Mouse (Mus musculus): ENCODE results near the gene Aplp2. TPM values are rescaled to one million over a fixed set of nuclear protein-coding genes. Genes with fewer than 3 reads are reported as not detected.
A peak's percentile ranks its signal among the peaks of the same experiment; 100 is the strongest.

Gene Aplp2
- polyA plus RNA-seq, 1 experiment from 2014 or later: 336 TPM

DNA sequence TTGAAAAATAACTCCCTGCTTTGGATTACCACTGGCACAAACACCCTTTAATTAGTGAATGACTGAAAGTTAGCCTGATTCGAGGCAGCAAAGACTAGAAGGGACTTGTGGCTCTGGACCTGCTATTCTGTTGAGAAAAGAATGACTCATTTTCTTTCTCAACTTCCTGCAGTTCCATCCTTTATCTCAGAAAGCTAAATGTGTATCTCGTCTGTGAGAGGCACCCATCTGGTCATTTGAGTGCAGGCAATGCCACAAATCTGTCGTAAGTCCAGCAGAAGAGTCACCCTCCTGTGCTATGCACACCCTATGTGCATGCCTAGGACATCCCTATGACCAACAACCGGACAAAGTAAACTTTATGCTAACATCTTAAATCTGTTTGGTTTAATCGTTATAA, 78.5 kb downstream of the Aplp2 start:
- Histone ChIP-seq H3K9ac (no peak overlapping the region), H3K36me3 (no peaks in the 10 kb centered on the region), H3K4me2 (no peak overlapping the region), H3K27me3 (peaks cover 75% of the 10 kb centered on the region), H3K27ac (no peak overlapping the region), H3K4me3 (replicated peaks) (no peak overlapping the region), H3K4me1 (peaks cover 21% of the 10 kb centered on the region), H3K9me3 (replicated peaks) (no peaks in the 10 kb centered on the region)
- no peak for ATAC-seq (replicated peaks; ENCODE audit: low FRiP score)
- WGBS: 74% methylated on average over 5 of the region's 5 CpGs

GRCm38 (mm10) chr9:31131205-31131968, 80.2 kb downstream of the Aplp2 start, which contains the start of gene St14:
Gene St14 (minus strand): TSS chr9:31131853.
- WGBS: under 1% methylated on average over 74 of the region's 74 CpGs
- H3K36me3 ChIP-seq: no peaks in the 10 kb centered on the region
- H3K27me3 ChIP-seq: peaks cover 75% of the 10 kb centered on the region

DNA sequence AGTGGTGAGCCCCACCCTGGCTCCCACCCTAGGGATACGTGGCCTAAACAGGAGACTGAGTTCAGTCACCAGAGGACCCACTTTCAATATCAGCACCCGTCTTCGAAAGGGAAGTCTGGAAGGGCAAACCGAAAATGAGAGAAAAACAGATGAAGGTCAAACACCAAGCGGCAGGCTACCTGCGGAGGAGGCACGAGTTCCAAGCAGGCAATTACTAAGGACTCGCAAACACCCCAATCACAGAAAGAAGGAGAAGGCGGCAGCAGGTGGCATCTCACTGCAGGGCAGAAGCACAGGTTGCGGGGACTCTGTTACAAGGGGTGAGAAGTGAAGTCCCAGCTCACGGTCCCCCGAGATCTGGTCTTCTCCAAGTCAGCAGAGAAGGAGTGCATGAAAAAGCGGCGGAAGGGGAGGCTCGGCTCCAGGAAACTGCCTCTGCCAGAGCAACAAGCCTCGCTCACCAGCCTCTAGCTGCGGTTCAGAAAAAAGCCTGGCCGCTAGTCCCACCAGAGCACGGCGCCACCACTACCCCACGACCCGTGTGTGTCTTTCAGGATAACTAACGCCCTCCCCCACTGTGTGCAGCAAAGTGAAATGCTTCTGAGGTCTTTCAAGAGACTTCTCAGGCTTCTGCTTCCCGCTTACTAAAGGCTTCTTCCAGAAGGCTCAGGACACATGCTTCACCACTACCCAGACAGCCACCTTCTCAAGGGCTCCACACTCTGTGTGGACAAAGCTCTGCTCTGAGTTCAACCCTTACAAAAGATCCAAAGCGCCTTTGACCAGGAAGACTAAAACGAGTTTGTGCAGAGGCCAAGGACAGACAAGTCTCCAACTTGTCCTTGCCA, 81.0 kb downstream of the Aplp2 start:
- Histone ChIP-seq H3K4me1 (peaks cover 21% of the 10 kb centered on the region), H3K27me3 (peaks cover 73% of the 10 kb centered on the region), H3K27ac (peak overlapping the region; percentile 19; the same call in 1 of the 2 replicates), H3K36me3 (no peaks in the 10 kb centered on the region), H3K4me3 (replicated peaks) (peak overlapping the region; percentile 59), H3K9me3 (replicated peaks) (no peaks in the 10 kb centered on the region), H3K4me2 (peak overlapping the region; percentile 93), H3K9ac (peak overlapping the region; percentile 61)
- 6% methylated on average over 26 of the region's 26 CpGs for WGBS
- ATAC-seq (replicated peaks; ENCODE audit: low FRiP score): no peak; the same call in 1 of the 2 replicates

More at GRCm38 (mm10) chr9:31131205-31131968, 80.2 kb downstream of the Aplp2 start, which contains the start of gene St14:
- H3K9me3 ChIP-seq (replicated peaks): no peaks in the 10 kb centered on the region
- H3K27ac ChIP-seq: peak within 1 kb of the TSS; percentile 38; the same call in 1 of the 2 replicates
- peak within 1 kb of the TSS; percentile 93 for H3K4me2 ChIP-seq
- peak; percentile 86 for ATAC-seq (replicated peaks; ENCODE audit: low FRiP score)
- peak within 1 kb of the TSS; percentile 61 for H3K9ac ChIP-seq
- H3K4me1 ChIP-seq: peaks cover 21% of the 10 kb centered on the region
- H3K4me3 ChIP-seq (replicated peaks): peak within 1 kb of the TSS; percentile 59

- no peaks in the 10 kb centered on the region for H3K9me3 ChIP-seq (replicated peaks)
- H3K36me3 ChIP-seq: no peaks in the 10 kb centered on the region
- WGBS: 43% methylated on average over 8 of the region's 8 CpGs
- ATAC-seq (replicated peaks; ENCODE audit: low FRiP score): no peak
- H3K4me1 ChIP-seq: peaks cover 21% of the 10 kb centered on the region
- no peak overlapping the region for H3K9ac ChIP-seq
- H3K27me3 ChIP-seq: peaks cover 66% of the 10 kb centered on the region
- H3K4me2 ChIP-seq: peak overlapping the region; percentile 93
- peak overlapping the region; percentile 59 for H3K4me3 ChIP-seq (replicated peaks)
- H3K27ac ChIP-seq: no peak overlapping the region
Measured at GRCm38 (mm10) chr9:31129956-31130355, 81.7 kb downstream of the Aplp2 start.

DNA sequence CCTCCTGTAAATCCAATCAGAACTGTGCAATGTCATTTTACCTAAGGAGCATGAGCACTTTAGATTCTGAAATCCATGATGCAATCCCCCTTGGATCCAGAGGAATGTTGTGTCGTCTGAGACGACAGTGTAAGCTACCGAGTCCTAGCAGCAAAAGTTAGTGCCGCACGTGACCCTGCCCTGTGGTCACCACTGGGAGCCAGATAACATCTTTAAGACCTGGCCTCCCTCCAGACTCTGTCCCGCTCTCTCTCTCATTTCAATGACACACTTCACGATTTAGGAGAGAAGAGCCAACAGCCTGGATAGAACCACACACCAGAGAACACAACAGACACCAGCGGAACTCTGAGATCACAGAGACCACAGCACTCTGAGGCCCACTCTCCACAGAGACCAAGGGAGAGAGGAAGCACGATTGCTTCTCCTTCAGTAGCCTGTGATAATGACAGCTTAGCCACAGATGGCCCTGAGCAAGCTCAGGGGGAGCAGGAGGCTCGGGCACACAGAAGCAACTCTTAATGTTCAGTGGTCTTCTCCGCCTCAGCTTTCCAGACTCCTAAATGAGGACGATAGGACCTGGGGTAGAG, 83.6 kb downstream of the Aplp2 start:
- Histone ChIP-seq H3K27ac (no peak overlapping the region), H3K4me2 (no peak overlapping the region), H3K36me3 (no peaks in the 10 kb centered on the region), H3K4me3 (replicated peaks) (no peak overlapping the region), H3K4me1 (peaks cover 21% of the 10 kb centered on the region), H3K9ac (no peak overlapping the region), H3K27me3 (peaks cover 47% of the 10 kb centered on the region), H3K9me3 (replicated peaks) (no peaks in the 10 kb centered on the region)
- no peak for ATAC-seq (replicated peaks; ENCODE audit: low FRiP score)
- WGBS: 55% methylated on average over 12 of the region's 12 CpGs

GRCm38 (mm10) chr9:31126079-31126478, 85.5 kb downstream of the Aplp2 start:
- no peak overlapping the region for H3K4me2 ChIP-seq
- H3K9ac ChIP-seq: no peak overlapping the region
- H3K4me1 ChIP-seq: peaks cover 14% of the 10 kb centered on the region
- no peak overlapping the region for H3K4me3 ChIP-seq (replicated peaks)
- H3K9me3 ChIP-seq (replicated peaks): no peaks in the 10 kb centered on the region
- ATAC-seq (replicated peaks; ENCODE audit: low FRiP score): no peak
- WGBS: 91% methylated on average over 7 of the region's 7 CpGs
- peaks cover 28% of the 10 kb centered on the region for H3K27me3 ChIP-seq
- H3K36me3 ChIP-seq: no peaks in the 10 kb centered on the region
- no peak overlapping the region for H3K27ac ChIP-seq

DNA sequence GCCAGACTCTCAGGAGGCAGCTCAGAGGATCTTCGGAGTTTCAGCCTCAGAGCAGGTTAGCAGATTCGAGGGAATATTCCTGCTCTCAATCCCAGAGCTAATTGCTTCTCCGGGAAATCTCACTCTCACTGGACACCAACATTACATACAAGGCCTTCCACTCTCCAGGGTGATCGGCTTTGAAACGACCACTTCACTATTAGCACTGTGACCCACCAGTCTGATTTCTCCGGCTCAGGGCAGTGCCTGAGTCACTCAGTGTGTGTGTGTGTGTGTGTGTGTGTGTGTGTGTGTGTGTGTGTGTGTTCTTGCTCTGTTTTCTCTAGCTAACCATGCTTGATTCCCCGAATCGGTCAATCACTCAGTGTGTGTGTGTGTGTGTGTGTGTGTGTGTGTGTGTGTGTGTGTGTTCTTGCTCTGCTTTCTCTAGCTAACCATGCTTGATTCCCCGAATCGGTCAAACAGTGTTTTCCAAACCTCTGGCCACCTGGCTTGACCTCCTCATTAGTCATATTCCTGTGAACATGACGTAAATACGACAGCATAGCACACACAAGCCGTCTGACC, 89.1 kb downstream of the Aplp2 start:
- H3K27me3 ChIP-seq: no peaks in the 10 kb centered on the region
- H3K27ac ChIP-seq: no peak overlapping the region
- H3K9me3 ChIP-seq (replicated peaks): no peaks in the 10 kb centered on the region
- no peaks in the 10 kb centered on the region for H3K36me3 ChIP-seq
- WGBS: 60% methylated on average over 13 of the region's 13 CpGs
- no peak overlapping the region for H3K9ac ChIP-seq
- H3K4me1 ChIP-seq: peaks cover 33% of the 10 kb centered on the region
- H3K4me2 ChIP-seq: no peak overlapping the region
- no peak overlapping the region for H3K4me3 ChIP-seq (replicated peaks)
- ATAC-seq (replicated peaks; ENCODE audit: low FRiP score): no peak

DNA sequence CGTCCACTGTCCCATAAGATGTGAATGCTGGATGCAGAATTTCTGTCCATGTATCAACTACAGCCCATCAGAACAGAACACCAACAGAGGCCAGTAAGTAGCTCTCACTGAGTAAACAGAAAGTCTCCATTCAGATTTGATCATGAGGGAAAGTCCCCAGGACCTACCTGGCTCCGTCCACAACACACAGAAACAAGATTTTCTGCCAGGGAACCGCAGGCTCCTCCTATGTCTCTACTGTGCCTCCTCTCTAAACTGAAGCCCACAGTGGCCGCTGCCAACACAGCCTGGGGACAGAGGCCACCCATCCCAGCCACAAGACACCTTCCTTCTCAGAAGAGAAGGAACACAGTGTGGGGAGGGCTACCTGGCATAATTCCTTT, 91.1 kb downstream of the Aplp2 start:
- ATAC-seq (replicated peaks; ENCODE audit: low FRiP score): no peak
- Histone ChIP-seq H3K27ac (peak overlapping the region; percentile 29; the same call in 1 of the 2 replicates), H3K4me1 (peaks cover 39% of the 10 kb centered on the region), H3K9me3 (replicated peaks) (no peaks in the 10 kb centered on the region), H3K9ac (no peak overlapping the region), H3K4me2 (peak overlapping the region; percentile 29), H3K27me3 (no peaks in the 10 kb centered on the region), H3K36me3 (no peaks in the 10 kb centered on the region), H3K4me3 (replicated peaks) (no peak overlapping the region)
- 27% methylated on average over 4 of the region's 4 CpGs for WGBS

GRCm38 (mm10) chr9:31119882-31120532, 91.6 kb downstream of the Aplp2 start:
- no peaks in the 10 kb centered on the region for H3K36me3 ChIP-seq
- no peaks in the 10 kb centered on the region for H3K27me3 ChIP-seq
- H3K4me3 ChIP-seq (replicated peaks): no peak overlapping the region
- H3K4me1 ChIP-seq: peaks cover 39% of the 10 kb centered on the region
- H3K9me3 ChIP-seq (replicated peaks): no peaks in the 10 kb centered on the region
- peak overlapping the region; percentile 29 for H3K4me2 ChIP-seq
- H3K9ac ChIP-seq: no peak overlapping the region
- ATAC-seq (replicated peaks; ENCODE audit: low FRiP score): no peak
- peak overlapping the region; percentile 29 for H3K27ac ChIP-seq
- WGBS: 28% methylated on average over 11 of the region's 11 CpGs

DNA sequence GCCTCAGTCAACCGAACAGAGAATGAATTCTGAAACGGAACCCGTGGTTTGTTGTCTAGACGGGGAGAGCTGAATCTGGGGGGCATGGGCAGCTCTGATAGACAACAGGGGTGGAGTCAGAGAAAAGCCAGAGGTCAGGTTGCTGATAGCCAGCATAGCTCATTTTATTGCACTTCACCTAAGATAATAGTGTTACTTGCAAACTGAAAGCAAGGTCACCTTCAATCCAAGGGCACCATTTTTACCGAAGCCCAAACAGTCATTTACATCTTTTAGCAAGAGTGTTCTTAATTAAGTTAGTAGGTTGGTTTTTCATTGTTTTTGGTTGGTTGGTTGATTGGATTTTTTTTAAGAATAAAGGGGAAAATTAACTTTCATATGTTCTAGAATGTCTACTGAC, 92.2 kb downstream of the Aplp2 start:
- Histone ChIP-seq H3K4me1 (peaks cover 39% of the 10 kb centered on the region), H3K4me2 (no peak overlapping the region), H3K27ac (0 out of 2 replicates have a peak overlapping the region, but pooled peaks have one; percentile 29), H3K9me3 (replicated peaks) (no peaks in the 10 kb centered on the region), H3K9ac (no peak overlapping the region), H3K36me3 (no peaks in the 10 kb centered on the region), H3K4me3 (replicated peaks) (no peak overlapping the region), H3K27me3 (no peaks in the 10 kb centered on the region)
- 51% methylated on average over 5 of the region's 5 CpGs for WGBS
- ATAC-seq (replicated peaks; ENCODE audit: low FRiP score): no peak
